Mouse (Mus musculus) cortical plate, adult 2 months (tissue): ENCODE results near the gene Lgals3bp. TPM values are rescaled to one million over a fixed set of nuclear protein-coding genes. Genes with fewer than 3 reads are reported as not detected.
A peak's percentile ranks its signal among the peaks of the same experiment; 100 is the strongest.

Experiments used
- H3K27ac ChIP-seq: fragments of 200-500 bp; 2 replicates; pipeline ENCODE4 v1.5.1; 2012; ENCODE audit warnings: low read length, control low read depth, inconsistent platforms; ENCODE audit not compliant: insufficient read depth
- H3K4me1 ChIP-seq: fragments of 200-500 bp; 2 replicates; pipeline ENCODE4 v1.6.1; 2011; ENCODE audit warnings: low read length; ENCODE audit not compliant: control insufficient read depth, insufficient read depth
- H3K4me3 ChIP-seq: fragments of 200-500 bp; 2 replicates; pipeline ENCODE4 v1.5.1; 2011; ENCODE audit warnings: mild to moderate bottlenecking, low read length, control low read depth; ENCODE audit not compliant: insufficient read depth
- CTCF ChIP-seq: fragments of 200-500 bp; IDR thresholded peaks from 2 replicates; pipeline ENCODE4 v1.5.1; 2011; ENCODE audit warnings: mild to moderate bottlenecking, control low read depth, low read length; ENCODE audit not compliant: insufficient read depth; ENCODE audit errors: extremely low read depth
- POLR2A ChIP-seq: fragments of 200-500 bp; IDR thresholded peaks from 2 replicates; pipeline ENCODE4 v1.6.1; 2011; ENCODE audit warnings: mild to moderate bottlenecking, low read length, control low read depth; ENCODE audit not compliant: insufficient read depth; ENCODE audit errors: extremely low read depth
- polyA plus RNA-seq: library from polyadenylated mRNA; depleted of rRNA; stranded (reverse); fragments of >200 nt; gene quantifications from 2 replicates; pipeline ENCODE4 v1.2.3, GENCODE M21; 2012; rRNA removed

The Lgals3bp gene
- 29.1 and 37.5 TPM in 2 replicates for polyA plus RNA-seq

GRCm38 (mm10) chr11:118401760-118402280 lies at the start of gene Lgals3bp:
Lgals3bp (minus strand) TSS chr11:118402092.
- Histone ChIP-seq H3K27ac (peak within 1 kb of the TSS; percentile 15; the same call in 1 of the 2 replicates), H3K4me3 (no peak within 1 kb of the TSS), H3K4me1 (peaks cover 2% of the 10 kb centered on the region; the same call in 1 of the 2 replicates)
- peak; percentile 28; the same call in 1 of the 2 replicates for TF ChIP-seq POLR2A
- peak; percentile 37 for TF ChIP-seq CTCF

- Histone ChIP-seq H3K4me3 (no peak overlapping the region), H3K27ac (no peak overlapping the region), H3K4me1 (0 out of 2 replicates have a peak, but pooled peaks cover 2% of the 10 kb centered on the region)
- TF ChIP-seq CTCF (no peak), POLR2A (no peak)
Observed at GRCm38 (mm10) chr11:118451211-118451610, 49.3 kb upstream of the Lgals3bp start.

GRCm38 (mm10) chr11:118448385-118448784 lies 46.5 kb upstream of the Lgals3bp start:
- TF ChIP-seq POLR2A, result no peak
- no peak for TF ChIP-seq CTCF
- no peaks in the 10 kb centered on the region for H3K4me1 ChIP-seq
- H3K27ac ChIP-seq, result no peak overlapping the region
- H3K4me3 ChIP-seq, result no peak overlapping the region

- no peaks in the 10 kb centered on the region for H3K4me1 ChIP-seq
- no peak overlapping the region for H3K4me3 ChIP-seq
Observed at GRCm38 (mm10) chr11:118447346-118447745, 45.5 kb upstream of the Lgals3bp start.

GRCm38 (mm10) chr11:118445843-118446242 lies 44.0 kb upstream of the Lgals3bp start:
- Histone ChIP-seq H3K4me3 (no peak overlapping the region), H3K4me1 (no peaks in the 10 kb centered on the region), H3K27ac (no peak overlapping the region)
- TF ChIP-seq POLR2A, result no peak
- peak; percentile 98 for TF ChIP-seq CTCF

More at GRCm38 (mm10) chr11:118447346-118447745, 45.5 kb upstream of the Lgals3bp start:
- no peak overlapping the region for H3K27ac ChIP-seq
- no peak for TF ChIP-seq POLR2A

- H3K4me1 ChIP-seq, result peaks cover 1% of the 10 kb centered on the region; the same call in 1 of the 2 replicates
- peak; percentile 77 for TF ChIP-seq CTCF
- no peak for TF ChIP-seq POLR2A
- no peak overlapping the region for H3K27ac ChIP-seq
- no peak overlapping the region for H3K4me3 ChIP-seq
Observed at GRCm38 (mm10) chr11:118443201-118443970, 41.5 kb upstream of the Lgals3bp start.

GRCm38 (mm10) chr11:118442691-118443090 lies 40.8 kb upstream of the Lgals3bp start:
- TF ChIP-seq POLR2A (no peak), CTCF (no peak)
- peaks cover 2% of the 10 kb centered on the region; the same call in 1 of the 2 replicates for H3K4me1 ChIP-seq
- no peak overlapping the region for H3K27ac ChIP-seq
- H3K4me3 ChIP-seq, result no peak overlapping the region

GRCm38 (mm10) chr11:118438665-118439414 lies 36.9 kb upstream of the Lgals3bp start:
- H3K4me1 ChIP-seq, result peaks cover 2% of the 10 kb centered on the region; the same call in 1 of the 2 replicates
- TF ChIP-seq CTCF (no peak), POLR2A (no peak)
- H3K27ac ChIP-seq, result no peak overlapping the region
- no peak overlapping the region for H3K4me3 ChIP-seq

GRCm38 (mm10) chr11:118436471-118436935 lies 34.6 kb upstream of the Lgals3bp start:
- no peak overlapping the region for H3K27ac ChIP-seq

GRCm38 (mm10) chr11:118434093-118434492 lies 32.2 kb upstream of the Lgals3bp start:
- Histone ChIP-seq H3K27ac (no peak overlapping the region), H3K4me3 (no peak overlapping the region), H3K4me1 (peaks cover 2% of the 10 kb centered on the region; the same call in 1 of the 2 replicates)
- TF ChIP-seq POLR2A (no peak), CTCF (no peak)

More at GRCm38 (mm10) chr11:118436471-118436935, 34.6 kb upstream of the Lgals3bp start:
- Histone ChIP-seq H3K4me3 (no peak overlapping the region), H3K4me1 (peaks cover 2% of the 10 kb centered on the region; the same call in 1 of the 2 replicates)
- TF ChIP-seq CTCF (0 out of 2 replicates have a peak, but pooled peaks have one; percentile 24), POLR2A (no peak)
